Mouse (Mus musculus) G1E (cell line): Measurements from ENCODE around the gene Zfp385a.

Source experiments
- CTCF ChIP-seq: IDR thresholded peaks from 2 replicates; pipeline ENCODE4 v1.5.1; 2012; ENCODE audit warnings: low read depth, low read length, inconsistent platforms, mixed read lengths
- GATA1 ChIP-seq: IDR thresholded peaks from 2 replicates; pipeline ENCODE4 v1.6.1; 2012; ENCODE audit warnings: borderline replicate concordance, low read length, inconsistent platforms, mixed read lengths
- POLR2AphosphoS5 ChIP-seq: IDR thresholded peaks from 2 replicates; pipeline ENCODE4 v1.6.1; 2012; ENCODE audit warnings: low read depth, low read length, inconsistent platforms; ENCODE audit not compliant: insufficient replicate concordance
- TAL1 ChIP-seq: conservative IDR thresholded peaks from 2 replicates; pipeline ENCODE4 v1.6.1; 2012; ENCODE audit warnings: low read depth, low read length, inconsistent platforms, mixed read lengths

- TF ChIP-seq CTCF (no peak), TAL1 (no peak), GATA1 (no peak), POLR2AphosphoS5 (no peak)
Measured at GRCm38 (mm10) chr15:103308876-103309580, 30.9 kb downstream of the Zfp385a start.
